Mouse (Mus musculus) liver, embryonic 16.5 days (tissue): Measurements from ENCODE around the gene Ctdsp2. TPM values are rescaled to one million over a fixed set of nuclear protein-coding genes. Genes with fewer than 3 reads are reported as not detected.

Source experiments
- ATAC-seq: fragments of 200-750 bp; cut with Nextera tagmentation; 2 replicates; pipeline ENCODE4 v1.8.0; 2017; ENCODE audit warnings: low read depth, mild to moderate bottlenecking, moderate number of reproducible peaks, moderate library complexity
- H3K27ac ChIP-seq: fragments of 300-500 bp; sonication (generic); 2 replicates; pipeline ENCODE4 v1.5.1; 2014; ENCODE audit warnings: mild to moderate bottlenecking, low read length
- H3K27me3 ChIP-seq: fragments of 300-500 bp; sonication (generic); 2 replicates; pipeline ENCODE4 v1.6.1; 2014; ENCODE audit warnings: low read depth, low read length, mixed read lengths; ENCODE audit not compliant: control insufficient read depth, insufficient read depth
- H3K36me3 ChIP-seq: fragments of 300-500 bp; sonication (generic); 2 replicates; pipeline ENCODE4 v1.6.1; 2014; ENCODE audit warnings: mild to moderate bottlenecking; ENCODE audit not compliant: control insufficient read depth, insufficient read depth
- H3K4me1 ChIP-seq: fragments of 300-500 bp; sonication (generic); 2 replicates; pipeline ENCODE4 v1.6.1; 2014; ENCODE audit warnings: low read depth, low read length, mixed read lengths; ENCODE audit not compliant: control insufficient read depth
- H3K4me2 ChIP-seq: fragments of 300-500 bp; sonication (generic); 2 replicates; pipeline ENCODE4 v1.6.1; 2014; ENCODE audit warnings: low read depth, low read length, mixed read lengths
- H3K4me3 ChIP-seq: fragments of 300-500 bp; sonication (generic); 2 replicates; pipeline ENCODE4 v1.5.1; 2014; ENCODE audit warnings: low read depth, mild to moderate bottlenecking, low read length
- H3K9ac ChIP-seq: fragments of 300-500 bp; sonication (generic); 2 replicates; pipeline ENCODE4 v1.6.1; 2014; ENCODE audit warnings: low read depth, low read length
- H3K9me3 ChIP-seq: fragments of 300-500 bp; sonication (generic); replicated peaks from 2 replicates; pipeline ENCODE4 v1.6.1; 2016; ENCODE audit warnings: low read length; ENCODE audit not compliant: control insufficient read depth
- WGBS: fragments of 180-500 bp; shearing (Covaris S2); extraction: QIAGEN DNeasy Blood & Tissue Kit; methylation state at CpG from one replicate; pipeline ENCODE4 v1.1.7; 2014; ENCODE audit not compliant: insufficient replicate concordance; 5-methylcytosine and 5-hydroxymethylcytosine counted together
- polyA plus RNA-seq: library from polyadenylated mRNA; unstranded; fragments of >200 nt; fragmentation: Nextera tagmentation; extraction: Ambion mirVana; gene quantifications from 2 replicates; pipeline ENCODE4 v1.2.1, GENCODE M21; 2015

Ctdsp2 gene
- polyA plus RNA-seq, 1 experiment from 2014 or later = 12.2 TPM

DNA sequence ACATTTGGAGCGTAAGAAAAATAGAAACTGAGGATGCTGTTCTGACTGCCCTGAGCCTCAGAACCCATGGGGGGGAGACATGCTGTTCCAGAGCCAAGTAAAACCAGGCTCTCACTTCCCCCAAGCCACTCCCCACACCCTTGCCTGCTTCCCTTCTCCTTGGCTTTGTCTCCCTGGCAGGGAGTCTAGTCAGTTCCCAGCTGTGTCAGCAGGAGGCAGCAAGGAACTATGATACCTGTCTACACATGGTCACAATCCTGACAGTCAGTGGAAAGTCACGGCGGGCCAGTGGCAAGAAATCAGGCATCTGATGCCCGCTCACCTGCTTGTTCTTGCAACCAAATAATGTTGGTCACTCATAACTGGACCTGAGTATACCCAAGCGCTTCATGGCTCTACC, 38.0 kb downstream of the Ctdsp2 start:
- H3K4me1 ChIP-seq = no peaks in the 10 kb centered on the region
- H3K36me3 ChIP-seq = no peaks in the 10 kb centered on the region
- 52% methylated on average over 5 of the region's 5 CpGs for WGBS
- H3K27ac ChIP-seq = no peak overlapping the region
- no peak overlapping the region for H3K4me2 ChIP-seq
- no peak for ATAC-seq
- no peaks in the 10 kb centered on the region for H3K27me3 ChIP-seq
- H3K9ac ChIP-seq = no peak overlapping the region
- H3K4me3 ChIP-seq = no peak overlapping the region
- H3K9me3 ChIP-seq = no peaks in the 10 kb centered on the region

DNA sequence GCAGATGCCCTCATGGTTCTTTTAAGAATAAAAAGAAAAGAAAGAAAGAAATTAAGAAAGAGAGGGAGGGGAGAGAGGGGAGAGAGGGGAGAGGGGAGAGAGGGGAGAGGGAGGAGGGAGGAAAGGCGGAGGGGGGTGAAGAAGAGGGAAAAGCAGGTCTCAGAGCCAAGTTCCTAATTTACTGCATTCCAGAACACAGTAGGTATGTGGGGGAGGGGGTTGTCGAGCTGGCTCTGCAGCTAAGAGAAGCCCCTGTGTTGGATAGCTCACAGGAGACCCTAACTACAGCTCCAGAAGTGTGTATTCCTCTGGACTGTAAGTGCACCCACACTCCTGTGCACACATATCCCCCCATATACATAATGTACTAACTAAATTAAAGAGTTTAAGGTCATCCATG, 38.6 kb downstream of the Ctdsp2 start:
- Histone ChIP-seq H3K9ac (no peak overlapping the region), H3K27me3 (no peaks in the 10 kb centered on the region), H3K36me3 (no peaks in the 10 kb centered on the region), H3K4me1 (no peaks in the 10 kb centered on the region), H3K9me3 (no peaks in the 10 kb centered on the region), H3K27ac (no peak overlapping the region), H3K4me3 (no peak overlapping the region), H3K4me2 (no peak overlapping the region)
- no peak for ATAC-seq
- WGBS = 10% methylated on average over 2 of the region's 2 CpGs

DNA sequence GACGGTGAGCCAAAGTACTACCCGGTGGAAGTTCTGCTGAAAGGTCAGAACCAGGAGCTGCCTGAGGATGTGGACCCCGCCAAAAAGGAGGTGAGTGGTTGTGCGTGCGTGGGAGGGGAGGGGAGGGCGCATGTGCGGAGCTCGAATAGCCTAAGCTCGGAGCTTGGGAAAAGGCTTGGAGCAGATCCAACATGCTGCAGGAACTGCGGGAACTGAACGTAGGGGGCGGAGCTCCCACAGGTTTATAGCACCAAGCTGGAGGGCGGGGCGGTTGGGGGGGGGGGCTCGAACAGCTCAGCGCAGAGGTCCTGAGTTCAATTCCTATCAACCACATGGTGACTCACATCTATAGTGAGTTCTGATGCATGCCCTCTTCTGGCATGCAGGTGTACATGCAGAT, 39.9 kb downstream of the Ctdsp2 start:
- Histone ChIP-seq H3K27ac (no peak overlapping the region), H3K9me3 (no peaks in the 10 kb centered on the region), H3K36me3 (no peaks in the 10 kb centered on the region), H3K27me3 (no peaks in the 10 kb centered on the region), H3K4me1 (no peaks in the 10 kb centered on the region), H3K4me2 (no peak overlapping the region), H3K4me3 (no peak overlapping the region), H3K9ac (no peak overlapping the region)
- WGBS = 73% methylated on average over 16 of the region's 16 CpGs
- ATAC-seq = no peak

DNA sequence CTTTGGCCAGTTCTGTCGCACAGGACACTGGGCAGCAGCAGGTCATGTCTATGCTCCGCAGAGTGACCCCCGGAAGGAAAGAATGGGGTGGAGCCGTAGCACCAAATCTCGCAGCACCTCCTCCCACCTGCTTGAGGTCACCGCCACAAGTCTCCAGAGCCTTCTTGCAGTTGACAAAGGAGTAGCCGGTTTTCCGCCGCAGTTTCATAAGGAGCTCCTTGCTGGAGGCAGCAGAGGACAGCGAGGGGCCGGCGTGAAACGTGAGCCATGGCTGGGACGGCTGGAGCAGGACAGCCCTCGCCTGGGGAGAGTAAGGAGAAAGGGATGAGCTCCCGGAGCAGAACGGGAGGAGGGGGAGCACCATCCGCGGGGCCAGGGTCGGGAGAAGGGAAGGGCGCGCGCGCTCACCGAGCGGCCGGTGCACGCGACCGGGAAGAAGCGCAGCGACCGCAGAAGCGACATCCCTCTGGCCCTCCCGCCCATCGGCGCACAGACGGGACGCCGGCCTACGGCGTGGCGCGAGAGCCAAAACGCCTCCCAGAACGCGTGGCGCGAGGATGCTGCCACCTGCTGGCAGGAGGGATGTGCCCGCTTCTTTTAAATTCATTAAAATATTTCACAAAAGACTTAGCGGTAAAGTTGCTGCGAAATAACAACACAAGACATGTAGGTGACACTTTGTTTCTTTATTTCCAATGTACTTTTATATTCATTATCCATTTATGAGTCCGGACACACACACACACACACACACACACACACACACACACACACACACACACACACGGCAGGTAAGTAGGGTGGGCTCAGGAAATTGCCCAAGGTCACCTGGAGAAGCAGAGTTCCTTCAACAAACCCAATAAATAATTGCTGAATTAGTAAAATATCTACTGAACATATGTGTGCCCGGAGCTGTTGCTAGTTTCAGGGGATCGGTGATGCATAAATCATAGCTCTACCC, 52.1 kb downstream of the Ctdsp2 start, which contains the start of gene Tsfm:
TSS of gene Tsfm (minus strand) at position 505 of the 961 bp plus-strand sequence.
- whole genome bisulfite sequencing = 5% methylated on average over 56 of the region's 56 CpGs
- H3K27ac ChIP-seq = peak within 1 kb of the TSS; percentile 46; the same call in 1 of the 2 replicates
- no peaks in the 10 kb centered on the region for H3K9me3 ChIP-seq
- peak within 1 kb of the TSS; percentile 86 for H3K9ac ChIP-seq
- peaks cover 6% of the 10 kb centered on the region; the same call in 1 of the 2 replicates for H3K4me1 ChIP-seq
- H3K4me3 ChIP-seq = peak within 1 kb of the TSS; percentile 89
- no peaks in the 10 kb centered on the region for H3K27me3 ChIP-seq
- ATAC-seq = peak; percentile 89
- peak within 1 kb of the TSS; percentile 97 for H3K4me2 ChIP-seq
- peaks cover 14% of the 10 kb centered on the region for H3K36me3 ChIP-seq

DNA sequence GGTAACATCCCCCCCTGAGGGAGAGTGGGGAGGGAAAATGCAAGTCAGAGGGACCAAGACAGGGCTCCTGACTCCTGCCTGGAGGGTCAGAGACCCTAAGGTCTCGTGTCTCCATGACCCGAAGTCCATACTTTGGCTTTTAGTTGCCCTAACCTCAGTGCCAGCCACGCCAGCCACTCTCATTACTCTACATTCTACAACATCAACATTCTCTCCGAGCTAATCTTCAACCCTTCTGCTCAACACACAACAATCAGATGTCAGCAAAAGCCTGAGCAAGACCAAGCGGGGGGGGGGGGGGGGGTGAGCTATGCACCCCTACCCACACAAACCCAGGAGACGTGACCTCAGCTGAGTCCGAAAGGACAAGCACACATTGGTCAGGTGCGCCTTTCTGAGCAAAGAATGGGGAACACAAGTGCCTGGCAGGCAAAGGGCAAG, 54.8 kb downstream of the Ctdsp2 start:
- H3K27ac ChIP-seq = no peak overlapping the region
- ATAC-seq = no peak
- no peaks in the 10 kb centered on the region for H3K9me3 ChIP-seq
- H3K27me3 ChIP-seq = no peaks in the 10 kb centered on the region; the same call in 1 of the 2 replicates
- 57% methylated on average over 8 of the region's 8 CpGs for WGBS
- H3K36me3 ChIP-seq = no peaks in the 10 kb centered on the region
- H3K9ac ChIP-seq = no peak overlapping the region
- H3K4me2 ChIP-seq = no peak overlapping the region
- H3K4me1 ChIP-seq = peaks cover 6% of the 10 kb centered on the region; the same call in 1 of the 2 replicates
- H3K4me3 ChIP-seq = no peak overlapping the region

DNA sequence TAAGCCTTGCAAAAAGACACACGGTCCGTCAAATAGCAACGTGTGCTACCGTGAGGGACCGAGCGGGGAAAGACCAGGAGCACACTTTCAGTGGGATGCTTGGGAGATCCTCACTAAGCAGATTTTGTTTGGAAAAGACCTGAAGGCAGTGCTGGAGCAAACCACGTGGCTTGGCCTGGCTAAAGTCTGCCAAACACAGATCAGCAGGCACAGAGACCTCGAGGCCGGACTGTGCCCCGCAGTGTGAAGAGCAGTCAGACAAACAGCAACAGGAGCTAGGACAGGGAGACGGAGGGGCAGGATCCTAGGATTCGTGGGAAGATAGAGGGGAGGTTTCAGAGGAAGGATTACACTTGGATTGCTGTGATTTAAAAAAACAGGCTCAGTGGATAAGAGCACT, 57.8 kb downstream of the Ctdsp2 start:
- H3K36me3 ChIP-seq = no peaks in the 10 kb centered on the region
- H3K4me3 ChIP-seq = no peak overlapping the region
- H3K9me3 ChIP-seq = no peaks in the 10 kb centered on the region

DNA sequence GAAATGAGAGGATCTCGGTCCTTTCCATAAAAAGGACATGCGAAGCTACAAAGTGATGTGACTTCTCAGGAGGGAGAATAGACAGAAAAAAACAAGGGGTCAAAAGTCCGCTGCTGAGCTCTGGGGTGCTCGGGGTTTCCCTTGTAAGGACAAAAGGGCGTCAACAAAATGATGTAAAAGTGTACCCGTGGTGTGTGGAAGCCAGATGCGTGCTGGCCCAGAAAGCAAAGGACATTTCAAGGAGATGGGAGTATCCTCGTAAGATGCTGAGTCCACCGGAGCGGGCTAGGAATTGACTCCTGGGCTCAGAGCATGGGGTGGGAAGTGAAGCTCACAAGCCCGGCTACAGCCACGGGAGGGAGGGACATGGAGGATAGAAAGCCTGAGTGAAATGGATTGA, 59.1 kb downstream of the Ctdsp2 start:
- no peak overlapping the region for H3K9ac ChIP-seq
- H3K27me3 ChIP-seq = peaks cover 28% of the 10 kb centered on the region
- no peak overlapping the region for H3K4me3 ChIP-seq
- no peak overlapping the region for H3K27ac ChIP-seq
- no peaks in the 10 kb centered on the region for H3K36me3 ChIP-seq
- H3K4me1 ChIP-seq = peaks cover 13% of the 10 kb centered on the region
- ATAC-seq = no peak
- H3K4me2 ChIP-seq = no peak overlapping the region
- 65% methylated on average over 12 of the region's 12 CpGs for WGBS
- no peaks in the 10 kb centered on the region for H3K9me3 ChIP-seq

More for the DNA sequence above, 57.8 kb downstream of the Ctdsp2 start:
- 71% methylated on average over 12 of the region's 12 CpGs for WGBS
- peak; percentile 48; the same call in 1 of the 2 replicates for ATAC-seq
- H3K27ac ChIP-seq = no peak overlapping the region
- H3K9ac ChIP-seq = no peak overlapping the region
- H3K27me3 ChIP-seq = peaks cover 25% of the 10 kb centered on the region
- H3K4me2 ChIP-seq = no peak overlapping the region
- peaks cover 5% of the 10 kb centered on the region for H3K4me1 ChIP-seq

DNA sequence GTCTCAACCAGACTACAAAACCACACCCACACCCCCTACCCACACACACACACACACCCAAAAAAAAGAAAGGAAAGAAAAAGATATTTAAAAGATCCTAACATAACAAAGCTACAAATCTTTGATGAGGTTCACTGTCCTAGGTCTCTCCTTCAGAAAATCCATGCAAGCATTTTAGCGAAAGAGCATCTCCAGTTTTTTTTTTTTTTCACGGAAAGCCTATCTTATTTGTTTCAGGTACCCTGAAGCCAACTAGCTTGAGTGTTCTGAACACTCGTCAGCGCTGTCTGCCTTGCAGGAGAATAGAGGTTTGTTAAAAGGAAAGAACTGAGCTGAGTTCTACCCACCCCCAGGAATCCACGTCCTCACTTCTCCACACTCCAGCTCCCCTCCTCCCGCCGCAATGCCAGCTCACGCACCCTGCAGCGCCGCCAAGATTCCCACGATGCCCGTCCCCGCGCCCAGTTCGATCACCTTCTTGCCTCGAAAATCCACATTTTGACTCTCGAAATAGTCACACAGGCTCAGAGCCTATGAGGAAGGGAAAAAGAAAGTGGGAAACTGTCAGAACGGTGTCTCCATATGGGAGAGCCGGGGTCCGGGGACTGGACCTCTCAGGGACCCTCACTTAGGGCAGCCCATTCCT, 62.2 kb downstream of the Ctdsp2 start:
- H3K4me3 ChIP-seq = peak overlapping the region; percentile 81
- H3K9ac ChIP-seq = peak overlapping the region; percentile 63
- 1% methylated on average over 20 of the region's 20 CpGs for WGBS
- H3K9me3 ChIP-seq = no peaks in the 10 kb centered on the region
- no peaks in the 10 kb centered on the region for H3K36me3 ChIP-seq
- H3K4me1 ChIP-seq = peaks cover 17% of the 10 kb centered on the region
- ATAC-seq = no peak
- H3K4me2 ChIP-seq = peak overlapping the region; percentile 93
- H3K27ac ChIP-seq = no peak overlapping the region
- peaks cover 28% of the 10 kb centered on the region for H3K27me3 ChIP-seq
